ENCODE assay signal across 38 mouse cellular contexts in the genomic region with DNA sequence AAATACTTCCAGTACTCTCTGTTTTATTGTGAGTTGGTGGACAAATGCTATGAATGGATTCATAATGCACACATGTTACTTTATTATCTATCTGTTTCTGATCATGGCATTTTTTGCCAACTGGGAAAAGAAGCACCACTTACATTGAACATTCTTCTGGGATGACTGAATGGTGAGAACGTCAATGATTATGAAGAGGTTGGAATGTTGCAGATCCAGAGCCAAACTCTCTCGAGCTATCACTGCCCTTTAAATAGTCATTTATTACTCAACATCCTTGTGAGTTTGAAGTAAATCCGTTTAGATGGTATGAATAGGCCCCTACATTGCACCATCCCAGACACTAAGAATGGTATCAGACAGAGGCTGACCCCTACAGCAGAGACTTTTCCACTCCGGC. TPM values are rescaled to one million over a fixed set of nuclear protein-coding genes. Genes with fewer than 3 reads are reported as not detected.
"Had no signal": no experiment of that assay in that cellular context is flagged by ENCODE, and none has a peak within 500 bp of the region (broad histone marks: within the 10 kb centered on the region; RNA-seq: fewer than 3 reads in every experiment).

No protein-coding gene starts in this region.

- DNase-seq: gastrocnemius, postnatal 14 days; gastrocnemius, postnatal 36 days; heart, adult 2 months; heart, postnatal 14 days; heart, postnatal 36 days; kidney, adult 18-20 months; kidney, adult 8-10 months; kidney, postnatal 10 days; kidney, postnatal 36 days; layer of hippocampus, adult 9-11 months; layer of hippocampus, postnatal 36 days; left cerebral cortex, postnatal 4 days had no signal

- H3K27ac ChIP-seq: heart, adult 2 months; heart, embryonic 13.5 days; heart, embryonic 15.5 days; hindbrain, embryonic 12.5 days; hindbrain, embryonic 14.5 days; intestine, embryonic 15.5 days; limb, embryonic 13.5 days; limb, embryonic 15.5 days; liver, embryonic 12.5 days; liver, embryonic 14.5 days had no signal

- H3K4me2 ChIP-seq: heart, embryonic 11.5 days; heart, embryonic 13.5 days; heart, embryonic 15.5 days; hindbrain, embryonic 12.5 days; hindbrain, embryonic 14.5 days; intestine, embryonic 15.5 days; limb, embryonic 13.5 days; limb, embryonic 15.5 days; liver, embryonic 12.5 days had no signal

- ATAC-seq: hindbrain, embryonic 16.5 days; inflammation-experienced regulatory T-cells, adult 6 months; intestine, embryonic 15.5 days; intestine, postnatal 0 days; liver, embryonic 12.5 days had no signal

- H3K27me3 ChIP-seq: heart, embryonic 13.5 days; heart, embryonic 15.5 days; hindbrain, embryonic 12.5 days; intestine, embryonic 15.5 days; limb, embryonic 13.5 days; limb, embryonic 15.5 days; liver, embryonic 12.5 days had no signal

- H3K4me3 ChIP-seq: heart, adult 2 months; heart, embryonic 13.5 days; heart, embryonic 15.5 days; hindbrain, embryonic 12.5 days; intestine, embryonic 15.5 days; limb, embryonic 13.5 days; limb, embryonic 15.5 days; liver, embryonic 12.5 days had no signal

- H3K9me3 ChIP-seq: heart, embryonic 13.5 days; heart, embryonic 15.5 days; hindbrain, embryonic 12.5 days; intestine, embryonic 15.5 days; limb, embryonic 13.5 days; limb, embryonic 15.5 days; liver, embryonic 12.5 days had no signal

- H3K4me1 ChIP-seq: heart, embryonic 15.5 days; intestine, embryonic 15.5 days; limb, embryonic 15.5 days; liver, embryonic 12.5 days had no signal

- H3K9ac ChIP-seq: heart, embryonic 13.5 days; heart, embryonic 15.5 days; hindbrain, embryonic 12.5 days; hindbrain, embryonic 14.5 days; intestine, embryonic 15.5 days; limb, embryonic 13.5 days; limb, embryonic 15.5 days; liver, embryonic 12.5 days; liver, embryonic 14.5 days had no signal

- H3K36me3 ChIP-seq: heart, embryonic 13.5 days; heart, embryonic 15.5 days; hindbrain, embryonic 12.5 days; intestine, embryonic 15.5 days; limb, embryonic 13.5 days; limb, embryonic 15.5 days; liver, embryonic 12.5 days had no signal

RNA-seq across cellular contexts. Expression of gene Atp6v1g3, which starts 58.1 kb away (rescaled TPM):
- total RNA-seq: gastrocnemius, adult 18-20 months; gastrocnemius, adult 8-10 months; gastrocnemius, postnatal 14 days; gastrocnemius, postnatal 36 days; heart, adult 2 months; heart, postnatal 14 days; heart, postnatal 36 days; hematopoietic stem cell, adult 5-6 weeks; layer of hippocampus, adult 18-20 months; layer of hippocampus, adult 8-10 months; layer of hippocampus, postnatal 14 days; layer of hippocampus, postnatal 36 days; left cerebral cortex, adult 18-20 months; left cerebral cortex, adult 8-10 months; left cerebral cortex, postnatal 10 days; left cerebral cortex, postnatal 25 days; left cerebral cortex, postnatal 4 days; liver, adult 2 months had no signal
- polyA plus RNA-seq: heart, adult 2 months; heart, embryonic 11.5 days; heart, embryonic 13.5 days; heart, embryonic 15.5 days; heart, postnatal 0 days; hindbrain, embryonic 12.5 days; hindbrain, embryonic 14.5 days; hindbrain, embryonic 16.5 days; intestine, embryonic 15.5 days; intestine, postnatal 0 days; large intestine, adult 2 months; liver, adult 2 months; liver, embryonic 12.5 days; liver, embryonic 14.5 days had no signal
